Mouse (Mus musculus) embryonic fibroblast, embryonic 13.5 days (primary cell): ENCODE results near the gene Unk.

Source experiments
- CTCF ChIP-seq: IDR thresholded peaks from 2 replicates; pipeline ENCODE4 v1.5.1; 2011; ENCODE audit warnings: mild to moderate bottlenecking, control low read depth, low read length, moderate library complexity, borderline replicate concordance; ENCODE audit not compliant: insufficient read depth
- POLR2A ChIP-seq: IDR thresholded peaks from 2 replicates; pipeline ENCODE4 v1.6.1; 2011; ENCODE audit warnings: low read depth, mild to moderate bottlenecking, control low read depth, low read length, moderate library complexity

GRCm38 (mm10) chr11:116029086-116029865 lies 846 bp upstream of the Unk start:
- no peak for TF ChIP-seq CTCF
- no peak for TF ChIP-seq POLR2A
